Mouse (Mus musculus): ENCODE data around the gene Sec63. TPM values are rescaled to one million over a fixed set of nuclear protein-coding genes. Genes with fewer than 3 reads are reported as not detected.
A peak's percentile ranks its signal among the peaks of the same experiment; 100 is the strongest.

Gene Sec63
- polyA plus RNA-seq, 1 experiment from 2014 or later: 17.2 TPM

- peaks cover 22% of the 10 kb centered on the region for H3K4me1 ChIP-seq (replicated peaks; ENCODE audit: control insufficient read depth, insufficient read depth, low read length)
- WGBS: 92% methylated on average over 9 of the region's 9 CpGs
- H3K4me3 ChIP-seq (replicated peaks; ENCODE audit: low read length): no peak overlapping the region
- no peaks in the 10 kb centered on the region for H3K9me3 ChIP-seq (ENCODE audit: control insufficient read depth, low read length)
- no peak overlapping the region for H3K27ac ChIP-seq
- H3K4me2 ChIP-seq (replicated peaks): no peak overlapping the region
- no peaks in the 10 kb centered on the region for H3K27me3 ChIP-seq (ENCODE audit: control insufficient read depth, insufficient read depth, low read length)
- no peak for DNase-seq (ENCODE audit: low spot score)
- no peak overlapping the region for H3K9ac ChIP-seq
- ATAC-seq (ENCODE audit: low FRiP score): no peak
- no peaks in the 10 kb centered on the region for H3K36me3 ChIP-seq (replicated peaks; ENCODE audit: control insufficient read depth, insufficient read depth)
Observed at GRCm38 (mm10) chr10:42868416-42868815, 107.1 kb downstream of the Sec63 start.

GRCm38 (mm10) chr10:42869467-42869866, 108.2 kb downstream of the Sec63 start:
- Histone ChIP-seq H3K4me1 (replicated peaks; ENCODE audit: control insufficient read depth, insufficient read depth, low read length) (peaks cover 14% of the 10 kb centered on the region; the same call in 1 of the 2 replicates), H3K27ac (no peak overlapping the region), H3K27me3 (ENCODE audit: control insufficient read depth, insufficient read depth, low read length) (no peaks in the 10 kb centered on the region), H3K9ac (no peak overlapping the region), H3K9me3 (ENCODE audit: control insufficient read depth, low read length) (no peaks in the 10 kb centered on the region), H3K4me2 (replicated peaks) (no peak overlapping the region), H3K36me3 (replicated peaks; ENCODE audit: control insufficient read depth, insufficient read depth) (no peaks in the 10 kb centered on the region), H3K4me3 (replicated peaks; ENCODE audit: low read length) (no peak overlapping the region)
- DNase-seq (ENCODE audit: low spot score): no peak
- 84% methylated on average over 6 of the region's 6 CpGs for WGBS
- no peak for ATAC-seq (ENCODE audit: low FRiP score)

GRCm38 (mm10) chr10:42872269-42873010, 111.1 kb downstream of the Sec63 start:
- Histone ChIP-seq H3K9ac (no peak overlapping the region), H3K27me3 (ENCODE audit: control insufficient read depth, insufficient read depth, low read length) (no peaks in the 10 kb centered on the region), H3K27ac (no peak overlapping the region), H3K36me3 (replicated peaks; ENCODE audit: control insufficient read depth, insufficient read depth) (no peaks in the 10 kb centered on the region), H3K4me1 (replicated peaks; ENCODE audit: control insufficient read depth, insufficient read depth, low read length) (peaks cover 7% of the 10 kb centered on the region; the same call in 1 of the 2 replicates), H3K9me3 (ENCODE audit: control insufficient read depth, low read length) (no peaks in the 10 kb centered on the region), H3K4me3 (replicated peaks; ENCODE audit: low read length) (no peak overlapping the region), H3K4me2 (replicated peaks) (no peak overlapping the region)
- 59% methylated on average over 15 of the region's 15 CpGs for WGBS
- DNase-seq (ENCODE audit: low spot score) (peak; percentile 27), ATAC-seq (ENCODE audit: low FRiP score) (0 out of 2 replicates have a peak, but pooled peaks have one; percentile 41)

DNA sequence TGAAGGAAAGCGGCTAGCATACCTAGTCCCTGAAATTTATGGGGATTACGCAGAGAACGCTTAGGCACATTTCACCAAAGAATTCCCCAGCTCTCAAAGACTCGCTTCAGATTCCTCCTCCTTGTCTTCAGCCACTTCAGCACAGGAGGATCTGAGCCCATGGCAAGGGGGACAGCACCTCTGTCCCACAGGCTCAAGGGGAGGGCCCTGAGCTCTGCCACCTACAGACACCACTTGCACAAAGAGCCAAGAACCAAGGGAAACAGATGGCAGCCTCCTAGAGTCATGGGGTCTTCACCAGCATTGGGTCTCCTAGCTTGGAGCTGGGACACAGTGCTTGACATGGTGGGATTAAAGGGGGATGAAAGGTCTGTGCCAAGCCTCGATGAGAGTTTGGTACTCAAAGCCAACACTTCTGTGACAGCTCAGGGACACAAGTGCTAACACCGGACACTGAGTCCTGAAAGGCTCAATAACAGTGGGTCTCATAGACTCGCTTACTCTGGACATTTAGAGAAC, 111.8 kb downstream of the Sec63 start:
- Histone ChIP-seq H3K4me1 (replicated peaks; ENCODE audit: control insufficient read depth, insufficient read depth, low read length) (peaks cover 7% of the 10 kb centered on the region; the same call in 1 of the 2 replicates), H3K27me3 (ENCODE audit: control insufficient read depth, insufficient read depth, low read length) (no peaks in the 10 kb centered on the region), H3K9me3 (ENCODE audit: control insufficient read depth, low read length) (no peaks in the 10 kb centered on the region), H3K36me3 (replicated peaks; ENCODE audit: control insufficient read depth, insufficient read depth) (no peaks in the 10 kb centered on the region), H3K4me2 (replicated peaks) (no peak overlapping the region), H3K4me3 (replicated peaks; ENCODE audit: low read length) (no peak overlapping the region), H3K9ac (no peak overlapping the region), H3K27ac (no peak overlapping the region)
- no peak for ATAC-seq (ENCODE audit: low FRiP score)
- WGBS: 81% methylated on average over 7 of the region's 7 CpGs
- DNase-seq (ENCODE audit: low spot score): no peak

DNA sequence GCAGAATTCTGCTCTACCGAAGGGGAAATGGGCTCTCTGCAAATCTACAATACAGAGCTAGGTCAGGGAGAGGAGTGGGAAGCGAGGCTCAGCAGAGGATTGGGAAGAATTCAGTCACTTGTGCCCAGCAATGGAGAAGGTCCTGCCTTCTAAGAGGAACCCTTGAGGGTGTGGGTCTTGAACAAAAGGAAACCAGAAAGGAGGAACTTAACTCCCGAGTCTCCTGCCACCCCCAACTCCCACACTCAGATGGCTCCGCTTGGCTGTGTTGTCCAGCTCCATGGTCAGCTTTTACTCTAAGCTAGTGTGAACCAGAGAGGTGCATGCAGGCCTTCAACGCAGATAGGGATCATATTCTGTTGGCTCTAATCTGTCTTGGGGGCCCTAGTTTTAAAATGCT, 114.9 kb downstream of the Sec63 start:
- Histone ChIP-seq H3K27ac (no peak overlapping the region), H3K36me3 (replicated peaks; ENCODE audit: control insufficient read depth, insufficient read depth) (no peaks in the 10 kb centered on the region), H3K4me2 (replicated peaks) (no peak overlapping the region), H3K27me3 (ENCODE audit: control insufficient read depth, insufficient read depth, low read length) (no peaks in the 10 kb centered on the region), H3K4me1 (replicated peaks; ENCODE audit: control insufficient read depth, insufficient read depth, low read length) (peaks cover 7% of the 10 kb centered on the region; the same call in 1 of the 2 replicates), H3K9ac (no peak overlapping the region), H3K9me3 (ENCODE audit: control insufficient read depth, low read length) (no peaks in the 10 kb centered on the region), H3K4me3 (replicated peaks; ENCODE audit: low read length) (no peak overlapping the region)
- 77% methylated on average over 5 of the region's 5 CpGs for WGBS
- DNase-seq (ENCODE audit: low spot score) (no peak), ATAC-seq (ENCODE audit: low FRiP score) (no peak)

DNA sequence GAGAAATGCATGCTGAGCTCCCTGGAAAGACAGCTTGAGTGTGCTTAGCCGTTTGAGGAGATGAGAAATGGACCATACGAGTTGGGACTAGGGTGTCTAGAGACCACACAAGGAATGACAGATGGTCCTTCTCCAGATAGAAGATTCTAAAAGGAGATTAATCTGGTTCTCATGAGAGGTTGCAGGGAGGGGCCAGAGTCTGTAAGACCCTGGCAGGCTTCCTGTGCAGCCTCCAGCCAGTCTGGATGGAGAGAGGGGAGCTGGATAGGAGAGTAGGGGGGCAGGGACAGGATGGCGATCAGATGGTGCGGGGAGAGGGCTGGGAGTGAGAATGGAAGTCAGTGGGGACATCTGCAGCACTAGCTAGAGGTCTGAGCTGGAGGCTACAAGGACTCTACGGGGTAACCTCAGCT, 118.0 kb downstream of the Sec63 start:
- no peaks in the 10 kb centered on the region for H3K4me1 ChIP-seq (replicated peaks; ENCODE audit: control insufficient read depth, insufficient read depth, low read length)
- H3K4me2 ChIP-seq (replicated peaks): no peak overlapping the region
- no peaks in the 10 kb centered on the region for H3K9me3 ChIP-seq (ENCODE audit: control insufficient read depth, low read length)
- H3K9ac ChIP-seq: no peak overlapping the region
- no peak for DNase-seq (ENCODE audit: low spot score)
- no peak overlapping the region for H3K27ac ChIP-seq
- H3K36me3 ChIP-seq (replicated peaks; ENCODE audit: control insufficient read depth, insufficient read depth): no peaks in the 10 kb centered on the region
- H3K4me3 ChIP-seq (replicated peaks; ENCODE audit: low read length): no peak overlapping the region
- no peak for ATAC-seq (ENCODE audit: low FRiP score)
- no peaks in the 10 kb centered on the region for H3K27me3 ChIP-seq (ENCODE audit: control insufficient read depth, insufficient read depth, low read length)
- WGBS: 67% methylated on average over 5 of the region's 5 CpGs

- H3K27ac ChIP-seq: no peak overlapping the region
- no peak overlapping the region for H3K4me3 ChIP-seq (replicated peaks; ENCODE audit: low read length)
- H3K4me2 ChIP-seq (replicated peaks): no peak overlapping the region
- H3K27me3 ChIP-seq (ENCODE audit: control insufficient read depth, insufficient read depth, low read length): no peaks in the 10 kb centered on the region
- ATAC-seq (ENCODE audit: low FRiP score) (no peak), DNase-seq (ENCODE audit: low spot score) (no peak)
- no peaks in the 10 kb centered on the region for H3K36me3 ChIP-seq (replicated peaks; ENCODE audit: control insufficient read depth, insufficient read depth)
- WGBS: 76% methylated on average over 5 of the region's 5 CpGs
- H3K9ac ChIP-seq: no peak overlapping the region
- H3K9me3 ChIP-seq (ENCODE audit: control insufficient read depth, low read length): no peaks in the 10 kb centered on the region
- no peaks in the 10 kb centered on the region for H3K4me1 ChIP-seq (replicated peaks; ENCODE audit: control insufficient read depth, insufficient read depth, low read length)
Observed at GRCm38 (mm10) chr10:42879682-42880081, 118.4 kb downstream of the Sec63 start.

Other genes with a start within 250 kb of the Sec63 start
- gene Nr2e1, start 177.9 kb upstream of the Sec63 start, polyA plus RNA-seq (2014; fragmentation: Nextera tagmentation; extraction: Ambion mirVana): 0.23 TPM in 1 of 2 replicates, not detected in the other
- gene Ostm1, start 177.7 kb upstream of the Sec63 start, polyA plus RNA-seq (2014; fragmentation: Nextera tagmentation; extraction: Ambion mirVana): 41.8 and 43.5 TPM in 2 replicates
- gene Scml4, start 98.9 kb downstream of the Sec63 start, polyA plus RNA-seq (2014; fragmentation: Nextera tagmentation; extraction: Ambion mirVana): 9.3 and 13.3 TPM in 2 replicates